Mouse (Mus musculus): ENCODE results near the gene Ankfy1. TPM values are rescaled to one million over a fixed set of nuclear protein-coding genes. Genes with fewer than 3 reads are reported as not detected.

Gene Ankfy1
- total RNA-seq (2023) = 10 to 100 TPM; 69.0 to 73.6 TPM

DNA sequence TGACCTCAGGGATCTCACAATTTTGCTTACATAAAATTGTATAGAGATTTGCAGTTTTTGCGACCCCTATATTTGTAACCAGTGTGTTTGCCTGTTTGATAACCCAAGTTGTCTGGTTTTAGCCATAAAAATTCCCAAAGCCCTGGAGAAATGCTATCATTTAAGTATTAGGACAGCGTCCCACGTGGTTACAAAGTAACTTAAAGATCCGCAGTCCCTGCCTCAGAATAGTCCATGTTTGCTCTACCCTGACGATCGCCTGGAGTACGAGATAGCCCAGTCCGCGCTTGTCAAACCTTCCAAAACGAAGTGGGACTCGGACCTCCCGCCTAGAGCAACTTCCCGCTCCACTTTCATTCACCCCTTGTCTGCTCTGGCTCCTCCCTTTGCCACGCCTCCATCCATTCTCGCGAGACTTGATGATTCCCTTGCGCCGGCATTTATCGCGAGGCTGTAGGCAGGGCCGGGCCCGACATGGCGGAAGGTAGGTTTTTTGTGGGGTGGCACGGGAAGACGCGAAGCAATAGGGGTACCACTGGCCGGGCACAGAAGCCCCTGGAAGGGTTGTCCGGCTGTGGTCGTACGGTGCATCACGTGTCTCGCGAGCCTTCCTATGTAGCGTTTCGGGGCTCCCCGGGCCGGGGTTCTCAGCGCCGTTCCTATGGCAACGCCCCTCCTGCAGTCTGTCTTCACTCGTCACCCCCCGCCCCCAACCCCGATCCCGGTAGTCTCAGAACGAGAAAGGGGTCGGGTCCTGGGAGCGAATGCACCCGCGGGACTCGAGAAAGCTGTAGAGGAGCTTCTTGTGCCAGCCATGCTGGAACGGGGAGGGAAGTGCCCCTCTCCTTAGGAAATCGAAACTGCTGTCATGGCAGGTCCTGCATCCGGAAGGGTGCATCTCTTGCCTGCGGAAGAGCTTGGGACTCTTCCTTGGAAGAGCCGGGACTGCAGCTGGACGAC is at the start of gene Ankfy1:
Gene Ankfy1 (plus strand): TSS at position 456 of the 960 bp plus-strand sequence.

GRCm38 (mm10) chr11:72795455-72796295 is 105.9 kb downstream of the Ankfy1 start, which contains the start of the genes Cyb5d2 and Zzef1:
Gene Cyb5d2 (minus strand): TSS chr11:72796142.
Gene Zzef1 (plus strand): TSS chr11:72796226.

Other genes with a start within 250 kb of the Ankfy1 start
- gene Mybbp1a, start 248.7 kb upstream of the Ankfy1 start, total RNA-seq (2023) = 100 to 1,000 TPM; 176 to 178 TPM
- 1 to 10 TPM; 1.7 to 2.7 TPM for gene Spns2, start 200.1 kb upstream of the Ankfy1 start, total RNA-seq (2023)
- 1 to 10 TPM in 1 of 2 experiments, under 1 TPM in 1; 0.86 to 1.6 TPM for gene Spns3, start 139.5 kb upstream of the Ankfy1 start, total RNA-seq (2023)
- 10 to 100 TPM; 34.0 to 40.5 TPM for gene Ube2g1, start 82.7 kb upstream of the Ankfy1 start, total RNA-seq (2023)
- gene Cyb5d2, start 106.1 kb downstream of the Ankfy1 start, total RNA-seq (2023) = 1 to 10 TPM; 5.6 to 8.5 TPM
- gene Zzef1, start 106.2 kb downstream of the Ankfy1 start, total RNA-seq (2023) = 10 to 100 TPM; 83.9 to 99.4 TPM

Data from T-cell, adult 66 days (primary cell).